25 mouse cellular contexts compared by ENCODE assay signal in the genomic region with DNA sequence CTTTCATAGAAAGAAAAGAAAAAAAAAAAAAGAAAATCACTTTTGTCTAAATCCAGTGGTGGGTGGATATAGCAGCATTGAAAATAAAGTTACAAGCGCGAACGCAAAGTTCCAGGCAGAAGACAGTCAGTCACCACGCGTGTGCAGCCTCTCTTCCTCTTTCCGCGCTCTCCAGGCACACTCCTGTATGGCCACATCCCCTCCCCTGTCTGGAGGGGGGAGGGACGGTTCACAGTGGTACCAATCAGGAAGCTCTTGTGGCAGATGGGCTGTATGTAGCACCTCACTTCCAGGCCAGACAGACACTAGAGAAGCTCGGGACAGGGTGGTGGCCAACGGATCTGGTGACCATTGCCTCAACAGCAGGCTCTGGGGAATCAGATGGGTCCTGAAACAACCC. TPM values are rescaled to one million over a fixed set of nuclear protein-coding genes. Genes with fewer than 3 reads are reported as not detected.
A peak's percentile ranks its signal among the peaks of the same experiment; 100 is the strongest.
DNase-seq lines count a peak whose midpoint lies in the region; ATAC-seq and TF ChIP-seq lines count a peak whose summit lies in the region.
"Had no signal": no experiment of that assay in that cellular context is flagged by ENCODE, and none has a peak within 500 bp of the region (broad histone marks: within the 10 kb centered on the region; RNA-seq: fewer than 3 reads in every experiment).

No protein-coding gene starts in this region.

- no peaks in the 10 kb centered on the region for H3K4me1 ChIP-seq in forebrain, postnatal 0 days (ENCODE audit: insufficient read depth)
- H3K4me1 ChIP-seq: embryonic facial prominence, embryonic 13.5 days; forebrain, embryonic 12.5 days; heart, embryonic 10.5 days had no signal

- intact Hi-C loops in heart, postnatal 36 days (cut with DNase I), result no loop called here

- H3K27ac ChIP-seq in forebrain, postnatal 0 days (ENCODE audit: low read depth, low read length), result no peak overlapping the region
- H3K27ac ChIP-seq: embryonic facial prominence, embryonic 13.5 days; forebrain, embryonic 12.5 days; heart, embryonic 10.5 days had no signal

- ATAC-seq in common myeloid progenitor, adult 5-6 weeks (replicated peaks; ENCODE audit: low read depth, poor library complexity, severe bottlenecking), result peak; percentile 87
- peak; percentile 94 for ATAC-seq in megakaryocyte progenitor cell, adult 5-6 weeks (replicated peaks; ENCODE audit: poor library complexity)
- no peak for ATAC-seq in forebrain, postnatal 0 days
- ATAC-seq: forebrain, embryonic 16.5 days; hindbrain, embryonic 16.5 days; inflammation-experienced regulatory T-cells, adult 6 months; intestine, postnatal 0 days had no signal

- no peak for TF ChIP-seq CTCF in forebrain, postnatal 0 days (IDR thresholded peaks at IDR 0.05; ENCODE audit: low read depth)

- DNase-seq in heart, adult 11 months, result peak; percentile 70
- no peak for DNase-seq in heart, postnatal 36 days
- no peak for DNase-seq in lung, postnatal 14 days
- no peak for DNase-seq in forebrain, postnatal 0 days
- DNase-seq in kidney, adult 8-10 months, result no peak
- DNase-seq: adrenal gland, postnatal 10 days; cerebellum, adult 11 months; cerebellum, adult 8-10 months; cerebellum, postnatal 14 days; gastrocnemius, postnatal 25 days; heart, adult 18-20 months; heart, postnatal 10 days had no signal

- no peak overlapping the region for H3K9ac ChIP-seq in forebrain, postnatal 0 days
- H3K9ac ChIP-seq: embryonic facial prominence, embryonic 13.5 days; forebrain, embryonic 12.5 days had no signal

- H3K4me3 ChIP-seq in forebrain, postnatal 0 days (ENCODE audit: low read depth, low read length), result no peak overlapping the region
- H3K4me3 ChIP-seq: embryonic facial prominence, embryonic 13.5 days; forebrain, embryonic 12.5 days; heart, embryonic 10.5 days had no signal

- H3K9me3 ChIP-seq in forebrain, postnatal 0 days (ENCODE audit: low read length), result no peaks in the 10 kb centered on the region
- H3K9me3 ChIP-seq: embryonic facial prominence, embryonic 13.5 days; forebrain, embryonic 12.5 days; heart, embryonic 10.5 days had no signal

- H3K36me3 ChIP-seq in forebrain, postnatal 0 days (ENCODE audit: insufficient read depth), result no peaks in the 10 kb centered on the region
- H3K36me3 ChIP-seq: embryonic facial prominence, embryonic 13.5 days; forebrain, embryonic 12.5 days; heart, embryonic 10.5 days had no signal

- H3K27me3 ChIP-seq in forebrain, postnatal 0 days (ENCODE audit: insufficient read depth, low read length), result no peaks in the 10 kb centered on the region

- WGBS in forebrain, postnatal 0 days, result 70% methylated on average over 10 of the region's 10 CpGs

- no peak overlapping the region for H3K4me2 ChIP-seq in forebrain, postnatal 0 days (ENCODE audit: low read depth)
- H3K4me2 ChIP-seq: embryonic facial prominence, embryonic 13.5 days; forebrain, embryonic 12.5 days had no signal

RNA-seq across cellular contexts. Expression of a gene that starts 20.0 kb away (rescaled TPM):
- total RNA-seq in heart, postnatal 36 days (2021), result 100 to 1,000 TPM; 257 TPM
- 300 and 320 TPM in 2 replicates for total RNA-seq in common myeloid progenitor, adult 5-6 weeks (2017)
- total RNA-seq in megakaryocyte progenitor cell, adult 5-6 weeks (2015), result 280 and 290 TPM in 2 replicates
- total RNA-seq in megakaryocyte progenitor cell, adult 5-6 weeks (2017), result 343 and 378 TPM in 2 replicates
- total RNA-seq in forebrain, postnatal 0 days (2014; rRNA removed), result 355 and 372 TPM in 2 replicates
- polyA plus RNA-seq in forebrain, postnatal 0 days (2015; fragmentation: Nextera tagmentation; extraction: Ambion mirVana), result 685 and 714 TPM in 2 replicates

RNA-seq across cellular contexts. Expression of a gene that starts 40.0 kb away (rescaled TPM):
- total RNA-seq in heart, postnatal 36 days (2021), result 1 to 10 TPM; 9.2 to 9.5 TPM
- 16.6 and 18.6 TPM in 2 replicates for total RNA-seq in common myeloid progenitor, adult 5-6 weeks (2017)
- 14.9 and 17.9 TPM in 2 replicates for total RNA-seq in megakaryocyte progenitor cell, adult 5-6 weeks (2015)
- 8.7 and 17.8 TPM in 2 replicates for total RNA-seq in megakaryocyte progenitor cell, adult 5-6 weeks (2017)
- 5.2 and 6.9 TPM in 2 replicates for total RNA-seq in forebrain, postnatal 0 days (2014; rRNA removed)
- 22.2 and 27.6 TPM in 2 replicates for polyA plus RNA-seq in forebrain, postnatal 0 days (2015; fragmentation: Nextera tagmentation; extraction: Ambion mirVana)

RNA-seq across cellular contexts. Expression of a gene that starts 42.5 kb away (rescaled TPM):
- not detected for total RNA-seq in heart, postnatal 36 days (2021)
- total RNA-seq in common myeloid progenitor, adult 5-6 weeks (2017), result not detected in 2 replicates
- not detected in 2 replicates for total RNA-seq in megakaryocyte progenitor cell, adult 5-6 weeks (2015)
- total RNA-seq in megakaryocyte progenitor cell, adult 5-6 weeks (2017), result not detected in 2 replicates
- total RNA-seq in forebrain, postnatal 0 days (2014; rRNA removed), result 0.31 and 0.52 TPM in 2 replicates
- polyA plus RNA-seq in forebrain, postnatal 0 days (2015; fragmentation: Nextera tagmentation; extraction: Ambion mirVana), result 0.19 and 0.29 TPM in 2 replicates
- total RNA-seq: adrenal gland, postnatal 10 days; adrenal gland, postnatal 4 days; gastrocnemius, adult 18-20 months; gastrocnemius, postnatal 25 days; heart, adult 18-20 months; heart, postnatal 10 days had no signal
- polyA plus RNA-seq: C2C12; heart, embryonic 14.5 days; intestine, postnatal 0 days had no signal

RNA-seq across cellular contexts. Expression of a gene that starts 45.8 kb away (rescaled TPM):
- 100 to 1,000 TPM; 110 to 125 TPM for total RNA-seq in heart, postnatal 36 days (2021)
- 49.7 and 68.8 TPM in 2 replicates for total RNA-seq in common myeloid progenitor, adult 5-6 weeks (2017)
- 33.4 and 49.5 TPM in 2 replicates for total RNA-seq in megakaryocyte progenitor cell, adult 5-6 weeks (2015)
- total RNA-seq in megakaryocyte progenitor cell, adult 5-6 weeks (2017), result 48.7 and 56.2 TPM in 2 replicates
- total RNA-seq in forebrain, postnatal 0 days (2014; rRNA removed), result 45.2 and 69.5 TPM in 2 replicates
- 124 and 131 TPM in 2 replicates for polyA plus RNA-seq in forebrain, postnatal 0 days (2015; fragmentation: Nextera tagmentation; extraction: Ambion mirVana)

RNA-seq across cellular contexts. Expression of a gene that starts 56.1 kb away (rescaled TPM):
- 100 to 1,000 TPM in 1 of 2 experiments, 10 to 100 TPM in 1; 88.3 to 117 TPM for total RNA-seq in heart, postnatal 36 days (2021)
- 26.8 and 36.6 TPM in 2 replicates for total RNA-seq in common myeloid progenitor, adult 5-6 weeks (2017)
- total RNA-seq in megakaryocyte progenitor cell, adult 5-6 weeks (2015), result 61.9 and 62.8 TPM in 2 replicates
- total RNA-seq in megakaryocyte progenitor cell, adult 5-6 weeks (2017), result 29.9 and 34.7 TPM in 2 replicates
- 122 and 157 TPM in 2 replicates for total RNA-seq in forebrain, postnatal 0 days (2014; rRNA removed)
- 274 and 284 TPM in 2 replicates for polyA plus RNA-seq in forebrain, postnatal 0 days (2015; fragmentation: Nextera tagmentation; extraction: Ambion mirVana)
